Mouse (Mus musculus): Measurements from ENCODE around the gene Rfc5. TPM values are rescaled to one million over a fixed set of nuclear protein-coding genes. Genes with fewer than 3 reads are reported as not detected.
"Not testable (repeated sequence)": the region's sequence is repeated elsewhere in the genome, so short reads cannot be mapped to it uniquely, and the experiment has no call there.

The Rfc5 gene
- polyA plus RNA-seq (2015; fragmentation: Nextera tagmentation; extraction: Ambion mirVana) = 52.5 and 56.7 TPM in 2 replicates

GRCm38 (mm10) chr5:117388877-117389276 lies at the start of gene Rfc5:
Rfc5 (minus strand) TSS chr5:117389047.
- peak within 1 kb of the TSS; percentile 72 for H3K27ac ChIP-seq (replicated peaks)
- peak within 1 kb of the TSS; percentile 87 for H3K4me2 ChIP-seq
- no peaks in the 10 kb centered on the region for H3K9me3 ChIP-seq (replicated peaks)
- peak within 1 kb of the TSS; percentile 84 for H3K9ac ChIP-seq
- ATAC-seq (ENCODE audit: insufficient read depth) = peak; percentile 94
- H3K27me3 ChIP-seq = no peaks in the 10 kb centered on the region
- peak within 1 kb of the TSS; percentile 91 for H3K4me3 ChIP-seq (replicated peaks)
- H3K36me3 ChIP-seq (replicated peaks) = peaks cover 29% of the 10 kb centered on the region
- WGBS (ENCODE audit: insufficient replicate concordance) = under 1% methylated on average over 43 of the region's 44 CpGs
- peaks cover 22% of the 10 kb centered on the region for H3K4me1 ChIP-seq (replicated peaks)

- not testable (repeated sequence) for H3K4me2 ChIP-seq; H3K27ac ChIP-seq (replicated peaks); H3K4me3 ChIP-seq (replicated peaks); ATAC-seq (ENCODE audit: insufficient read depth); H3K9me3 ChIP-seq (replicated peaks); H3K27me3 ChIP-seq; H3K9ac ChIP-seq; H3K4me1 ChIP-seq (replicated peaks); H3K36me3 ChIP-seq (replicated peaks)
- WGBS (ENCODE audit: insufficient replicate concordance) = 75% methylated on average over 7 of the region's 7 CpGs
Observed at GRCm38 (mm10) chr5:117433501-117433900, 44.7 kb upstream of the Rfc5 start.

- 35% methylated on average over 2 of the region's 2 CpGs for WGBS (ENCODE audit: insufficient replicate concordance)
- Histone ChIP-seq H3K4me2 (no peak overlapping the region), H3K9ac (no peak overlapping the region), H3K9me3 (replicated peaks) (no peaks in the 10 kb centered on the region), H3K27me3 (peaks cover 46% of the 10 kb centered on the region), H3K27ac (replicated peaks) (no peak overlapping the region), H3K36me3 (replicated peaks) (no peaks in the 10 kb centered on the region), H3K4me1 (replicated peaks) (0 out of 2 replicates have a peak, but pooled peaks cover 9% of the 10 kb centered on the region), H3K4me3 (replicated peaks) (no peak overlapping the region)
- ATAC-seq (ENCODE audit: insufficient read depth) = 0 out of 2 replicates have a peak, but pooled peaks have one; percentile 25
Observed at GRCm38 (mm10) chr5:117417442-117417841, 28.6 kb upstream of the Rfc5 start.

DNA sequence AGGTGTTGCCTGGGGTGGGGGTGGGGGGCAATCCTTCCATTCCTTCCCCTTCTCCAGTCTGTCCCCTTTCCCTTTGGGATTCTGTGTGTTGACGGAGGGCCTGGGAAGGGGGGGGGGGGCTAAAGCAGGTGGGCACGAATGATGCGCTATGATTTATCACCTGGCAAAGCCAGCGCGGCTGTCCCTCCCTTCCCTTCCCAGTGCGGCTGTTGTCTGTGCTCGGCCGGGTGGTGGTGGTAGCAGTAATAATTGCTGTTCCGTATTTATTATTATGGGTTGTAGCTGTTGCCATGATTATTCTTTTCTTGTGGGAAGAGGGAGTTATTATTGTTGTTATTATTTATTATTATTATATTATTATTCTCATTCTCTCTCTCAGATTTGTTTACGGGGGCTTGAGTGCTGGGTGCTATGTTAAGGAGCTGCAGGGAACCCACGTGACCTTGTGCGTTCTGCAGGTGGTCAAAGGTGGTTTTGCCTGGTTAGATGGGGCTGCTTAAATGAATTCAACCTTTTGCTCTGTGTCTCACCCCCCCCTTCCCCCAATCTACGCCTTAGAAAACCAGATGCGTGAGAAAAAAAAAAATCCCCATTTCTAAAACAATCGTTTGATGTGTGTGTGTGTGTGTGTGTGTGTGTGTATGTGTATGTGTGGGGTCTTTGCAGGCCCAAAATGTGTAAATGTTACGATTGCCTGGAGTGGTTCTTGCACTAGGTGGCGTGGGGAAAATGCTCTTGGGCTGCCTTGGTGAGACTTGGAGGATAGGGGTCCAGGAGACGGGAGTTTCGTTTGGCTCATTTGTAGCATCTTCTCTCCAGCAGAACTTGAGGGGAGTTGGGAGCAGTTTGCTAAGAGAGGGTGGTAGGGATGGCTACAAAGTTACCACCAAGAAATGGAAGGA lies 26.4 kb upstream of the Rfc5 start:
- no peak overlapping the region for H3K27ac ChIP-seq (replicated peaks)
- no peak overlapping the region for H3K4me2 ChIP-seq
- 0 out of 2 replicates have a peak, but pooled peaks cover 9% of the 10 kb centered on the region for H3K4me1 ChIP-seq (replicated peaks)
- peaks cover 67% of the 10 kb centered on the region for H3K27me3 ChIP-seq
- H3K36me3 ChIP-seq (replicated peaks) = no peaks in the 10 kb centered on the region
- WGBS (ENCODE audit: insufficient replicate concordance) = 33% methylated on average over 19 of the region's 19 CpGs
- no peak for ATAC-seq (ENCODE audit: insufficient read depth)
- no peak overlapping the region for H3K4me3 ChIP-seq (replicated peaks)
- H3K9ac ChIP-seq = no peak overlapping the region
- H3K9me3 ChIP-seq (replicated peaks) = no peaks in the 10 kb centered on the region

GRCm38 (mm10) chr5:117414611-117415010 lies 25.8 kb upstream of the Rfc5 start:
- 0 out of 2 replicates have a peak, but pooled peaks cover 9% of the 10 kb centered on the region for H3K4me1 ChIP-seq (replicated peaks)
- peaks cover 73% of the 10 kb centered on the region for H3K27me3 ChIP-seq
- 5% methylated on average over 10 of the region's 10 CpGs for WGBS (ENCODE audit: insufficient replicate concordance)
- H3K9ac ChIP-seq = no peak overlapping the region
- H3K27ac ChIP-seq (replicated peaks) = no peak overlapping the region
- no peak overlapping the region for H3K4me3 ChIP-seq (replicated peaks)
- H3K36me3 ChIP-seq (replicated peaks) = no peaks in the 10 kb centered on the region
- no peak overlapping the region for H3K4me2 ChIP-seq
- ATAC-seq (ENCODE audit: insufficient read depth) = no peak
- no peaks in the 10 kb centered on the region for H3K9me3 ChIP-seq (replicated peaks)

GRCm38 (mm10) chr5:117413507-117414501 lies 25.0 kb upstream of the Rfc5 start, which contains the start of gene Ksr2:
Ksr2 (plus strand) TSS chr5:117414000.
- Histone ChIP-seq H3K9me3 (replicated peaks) (no peaks in the 10 kb centered on the region), H3K27me3 (peaks cover 81% of the 10 kb centered on the region), H3K9ac (no peak within 1 kb of the TSS), H3K4me1 (replicated peaks) (0 out of 2 replicates have a peak, but pooled peaks cover 9% of the 10 kb centered on the region), H3K36me3 (replicated peaks) (no peaks in the 10 kb centered on the region), H3K4me3 (replicated peaks) (peak within 1 kb of the TSS; percentile 50), H3K4me2 (peak within 1 kb of the TSS; percentile 68), H3K27ac (replicated peaks) (no peak within 1 kb of the TSS)
- WGBS (ENCODE audit: insufficient replicate concordance) = under 1% methylated on average over 89 of the region's 89 CpGs
- peak; percentile 25; the same call in 1 of the 2 replicates for ATAC-seq (ENCODE audit: insufficient read depth)

- no peak overlapping the region for H3K4me3 ChIP-seq (replicated peaks)
- H3K9ac ChIP-seq = no peak overlapping the region
- no peaks in the 10 kb centered on the region for H3K9me3 ChIP-seq (replicated peaks)
- 0 out of 2 replicates have a peak, but pooled peaks cover 9% of the 10 kb centered on the region for H3K4me1 ChIP-seq (replicated peaks)
- ATAC-seq (ENCODE audit: insufficient read depth) = no peak
- H3K27ac ChIP-seq (replicated peaks) = no peak overlapping the region
- H3K27me3 ChIP-seq = peaks cover 55% of the 10 kb centered on the region
- no peak overlapping the region for H3K4me2 ChIP-seq
- H3K36me3 ChIP-seq (replicated peaks) = no peaks in the 10 kb centered on the region
- WGBS (ENCODE audit: insufficient replicate concordance) = 40% methylated on average over 6 of the region's 6 CpGs
Observed at GRCm38 (mm10) chr5:117409369-117409768, 20.5 kb upstream of the Rfc5 start.

DNA sequence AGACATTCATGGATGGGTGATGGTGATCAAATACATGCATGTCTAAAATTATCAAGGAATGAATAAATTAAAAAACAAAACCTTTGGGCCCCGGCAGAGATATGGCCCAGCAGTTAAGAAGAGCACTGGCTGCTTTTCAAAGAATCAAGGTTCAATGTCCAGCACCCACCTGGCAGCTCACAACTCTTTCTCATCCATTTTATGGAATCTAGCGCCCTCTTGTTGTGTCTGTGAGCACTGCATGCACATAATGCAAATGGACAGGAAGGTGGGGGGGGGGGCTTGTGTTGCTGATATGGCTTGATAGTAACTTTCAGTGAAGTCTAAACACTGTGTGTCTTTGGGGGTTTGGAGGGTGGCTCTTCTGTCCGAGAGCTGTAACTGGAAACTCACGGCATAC lies 19.4 kb upstream of the Rfc5 start:
- Histone ChIP-seq H3K4me1 (replicated peaks) (0 out of 2 replicates have a peak, but pooled peaks cover under 1% of the 10 kb centered on the region), H3K27ac (replicated peaks) (no peak overlapping the region), H3K9me3 (replicated peaks) (no peaks in the 10 kb centered on the region), H3K36me3 (replicated peaks) (no peaks in the 10 kb centered on the region), H3K9ac (no peak overlapping the region), H3K4me2 (no peak overlapping the region), H3K27me3 (peaks cover 44% of the 10 kb centered on the region), H3K4me3 (replicated peaks) (no peak overlapping the region)
- ATAC-seq (ENCODE audit: insufficient read depth) = no peak
- 41% methylated on average over 4 of the region's 4 CpGs for WGBS (ENCODE audit: insufficient replicate concordance)

GRCm38 (mm10) chr5:117404671-117405070 lies 15.8 kb upstream of the Rfc5 start:
- not testable (repeated sequence) for H3K36me3 ChIP-seq (replicated peaks); H3K27ac ChIP-seq (replicated peaks); H3K9me3 ChIP-seq (replicated peaks); H3K4me3 ChIP-seq (replicated peaks); H3K4me1 ChIP-seq (replicated peaks); H3K9ac ChIP-seq; H3K4me2 ChIP-seq; ATAC-seq (ENCODE audit: insufficient read depth)
- H3K27me3 ChIP-seq = peaks cover 13% of the 10 kb centered on the region
- WGBS (ENCODE audit: insufficient replicate concordance) = 60% methylated on average over 2 of the region's 2 CpGs

DNA sequence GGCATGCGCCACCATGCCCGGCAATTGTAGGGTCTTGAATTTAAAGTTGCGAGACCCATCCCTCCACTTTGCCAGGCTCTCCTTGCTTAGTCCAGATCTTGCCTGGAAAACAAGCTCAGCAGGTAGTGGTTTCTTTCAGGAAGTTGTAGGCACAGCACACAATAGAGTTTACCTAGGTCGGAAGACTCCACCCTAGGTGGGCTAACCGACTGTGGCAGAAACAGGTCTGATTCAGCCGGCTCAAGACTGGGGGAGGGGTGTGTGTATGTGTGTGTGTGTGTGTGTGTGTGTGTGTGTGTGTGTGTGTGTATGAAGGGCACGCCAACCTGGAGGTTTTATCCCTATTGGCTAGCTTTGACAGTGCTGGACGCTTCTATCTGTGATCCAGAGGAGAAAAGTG lies 14.8 kb upstream of the Rfc5 start:
- Histone ChIP-seq H3K4me1 (replicated peaks) (no peaks in the 10 kb centered on the region), H3K9me3 (replicated peaks) (no peaks in the 10 kb centered on the region), H3K4me2 (no peak overlapping the region), H3K27ac (replicated peaks) (no peak overlapping the region), H3K36me3 (replicated peaks) (no peaks in the 10 kb centered on the region), H3K9ac (no peak overlapping the region), H3K27me3 (peaks cover 3% of the 10 kb centered on the region; the same call in 1 of the 2 replicates), H3K4me3 (replicated peaks) (no peak overlapping the region)
- no peak for ATAC-seq (ENCODE audit: insufficient read depth)
- WGBS (ENCODE audit: insufficient replicate concordance) = 70% methylated on average over 8 of the region's 8 CpGs

All from liver, embryonic 15.5 days (tissue).